Mouse (Mus musculus) hindlimb bud, embryonic 11.5 days (tissue): ENCODE results near the gene Frem2.

Experiments
- DNase-seq: peaks from one replicate; pipeline ENCODE4 v3.0.0-alpha.2; 2012; ENCODE audit warnings: low read depth, low spot score; ENCODE audit errors: extremely low spot score

The Frem2 gene

GRCm38 (mm10) chr3:53620978-53621377 lies 36.2 kb downstream of the Frem2 start:
- DNase-seq, result no peak

- no peak for DNase-seq
These were observed 36.8 kb downstream of the Frem2 start for GRCm38 (mm10) chr3:53620355-53620754.

GRCm38 (mm10) chr3:53611106-53611505 lies 46.0 kb downstream of the Frem2 start:
- DNase-seq, result no peak

- DNase-seq, result no peak
These were observed 47.3 kb downstream of the Frem2 start for GRCm38 (mm10) chr3:53609851-53610250.

GRCm38 (mm10) chr3:53600140-53600539 lies 57.0 kb downstream of the Frem2 start:
- DNase-seq, result no peak

GRCm38 (mm10) chr3:53599315-53599714 lies 57.8 kb downstream of the Frem2 start:
- no peak for DNase-seq

- no peak for DNase-seq
These were observed 58.9 kb downstream of the Frem2 start for GRCm38 (mm10) chr3:53598153-53598800.

- DNase-seq, result no peak
These were observed 62.7 kb downstream of the Frem2 start for GRCm38 (mm10) chr3:53594471-53594870.

GRCm38 (mm10) chr3:53593718-53594117 lies 63.4 kb downstream of the Frem2 start:
- DNase-seq, result no peak

- no peak for DNase-seq
These were observed 65.1 kb downstream of the Frem2 start for GRCm38 (mm10) chr3:53592036-53592435.

- peak; percentile 69 for DNase-seq
These were observed 67.0 kb downstream of the Frem2 start for GRCm38 (mm10) chr3:53590139-53590621.

- DNase-seq, result no peak
These were observed 73.9 kb downstream of the Frem2 start for GRCm38 (mm10) chr3:53583248-53583647.

- no peak for DNase-seq
These were observed 76.4 kb downstream of the Frem2 start for GRCm38 (mm10) chr3:53580596-53581254.

GRCm38 (mm10) chr3:53579121-53579704 lies 77.9 kb downstream of the Frem2 start:
- no peak for DNase-seq

- no peak for DNase-seq
These were observed 80.6 kb downstream of the Frem2 start for GRCm38 (mm10) chr3:53576320-53577116.

GRCm38 (mm10) chr3:53574123-53574522 lies 83.0 kb downstream of the Frem2 start:
- DNase-seq, result no peak

GRCm38 (mm10) chr3:53571663-53572062 lies 85.5 kb downstream of the Frem2 start:
- DNase-seq, result no peak

GRCm38 (mm10) chr3:53564521-53564920 lies 92.6 kb downstream of the Frem2 start:
- DNase-seq, result no peak

GRCm38 (mm10) chr3:53563746-53564145 lies 93.4 kb downstream of the Frem2 start:
- no peak for DNase-seq

- DNase-seq, result no peak
These were observed 95.3 kb downstream of the Frem2 start for GRCm38 (mm10) chr3:53561813-53562212.

GRCm38 (mm10) chr3:53559056-53559455 lies 98.1 kb downstream of the Frem2 start:
- no peak for DNase-seq
